Mouse (Mus musculus) gastrocnemius, postnatal 10 days (tissue): ENCODE results near the gene Rps29. TPM values are rescaled to one million over a fixed set of nuclear protein-coding genes. Genes with fewer than 3 reads are reported as not detected.
A peak's percentile ranks its signal among the peaks of the same experiment; 100 is the strongest.

Source experiments
- DNase-seq: peaks from one replicate; pipeline ENCODE4 v3.0.0; 2021; ENCODE audit warnings: mixed read lengths
- long read RNA-seq, 2 experiments: library from polyadenylated mRNA; stranded (forward); transcript quantifications; one replicate each; pipeline ENCODE4 v2.0.0; 2021
- total RNA-seq, 2 experiments: library from RNA; stranded (reverse); gene quantifications; 2 replicates each; pipeline ENCODE4 v1.2.3; 2021

Rps29 gene
- total RNA-seq = 1,000 to 10,000 TPM; 1,302 to 1,393 TPM
- long read RNA-seq, experiment 1, transcript Rps29-201 (3 exons, 390 nt) = major isoform, 200 of 201 reads
- long read RNA-seq, experiment 1, partial matches to known transcripts = 1 of 201 reads
- long read RNA-seq, experiment 1, other reads (novel, unspliced or antisense) = 0 of 201 reads
- long read RNA-seq, experiment 2, transcript Rps29-201 (3 exons, 390 nt) = major isoform, 180 of 184 reads
- long read RNA-seq, experiment 2, partial matches to known transcripts = 3 of 184 reads
- long read RNA-seq, experiment 2, other reads (novel, unspliced or antisense) = 1 of 184 reads

DNA sequence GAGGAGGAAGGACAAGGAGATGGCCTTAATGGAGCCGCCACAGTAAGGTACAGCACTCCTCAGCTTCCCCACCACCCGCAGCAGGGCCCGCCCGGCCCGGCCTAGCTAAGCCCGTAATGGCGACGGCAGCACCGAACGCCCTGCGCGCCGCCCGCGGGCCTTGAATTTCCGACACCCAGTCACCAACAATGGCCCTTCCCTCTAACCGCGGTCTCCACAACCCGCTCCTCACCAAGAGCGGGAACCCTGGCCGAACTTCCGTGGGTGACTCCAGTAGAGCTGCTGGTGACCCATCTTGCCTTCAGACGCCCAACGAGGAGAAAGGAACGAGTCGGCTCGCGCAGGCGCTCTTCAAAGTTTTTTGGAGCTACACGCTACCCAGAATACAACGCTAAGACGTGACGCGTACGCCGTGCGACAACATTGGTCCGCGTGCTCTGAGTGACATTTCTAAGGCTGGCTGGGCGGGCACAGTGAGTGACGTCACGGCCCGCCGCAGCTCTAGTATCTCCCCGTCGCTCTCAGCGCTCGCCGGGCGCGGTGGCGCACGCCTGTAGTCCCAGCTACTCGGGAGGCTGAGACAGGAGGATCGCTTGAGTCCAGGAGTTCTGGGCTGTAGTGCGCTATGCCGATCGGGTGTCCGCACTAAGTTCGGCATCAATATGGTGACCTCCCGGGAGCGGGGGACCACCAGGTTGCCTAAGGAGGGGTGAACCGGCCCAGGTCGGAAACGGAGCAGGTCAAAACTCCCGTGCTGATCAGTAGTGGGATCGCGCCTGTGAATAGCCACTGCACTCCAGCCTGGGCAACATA is at the start of gene Rps29:
Rps29 (minus strand) TSS at position 422 of the 813 bp plus-strand sequence.
- peak; percentile 93 for DNase-seq

DNA sequence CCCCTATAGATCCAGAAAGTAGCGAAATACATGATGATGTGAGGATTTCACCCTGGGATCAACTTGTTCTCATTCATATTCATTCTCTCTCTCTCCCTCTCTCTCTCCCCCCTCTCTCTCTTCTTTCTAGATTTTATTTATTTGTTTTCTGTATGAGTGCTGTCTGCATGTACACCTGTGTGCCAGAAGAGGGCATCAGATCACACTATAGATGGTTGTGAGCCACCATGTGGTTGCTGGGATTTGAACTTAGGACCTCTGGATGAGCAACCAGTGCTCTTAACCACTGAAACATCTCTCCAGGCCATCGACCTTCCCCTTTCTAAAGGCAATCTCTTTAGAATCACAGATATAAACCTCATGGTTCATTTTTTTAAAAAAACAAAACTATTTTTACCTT is 49.5 kb upstream of the Rps29 start:
- no peak for DNase-seq

DNA sequence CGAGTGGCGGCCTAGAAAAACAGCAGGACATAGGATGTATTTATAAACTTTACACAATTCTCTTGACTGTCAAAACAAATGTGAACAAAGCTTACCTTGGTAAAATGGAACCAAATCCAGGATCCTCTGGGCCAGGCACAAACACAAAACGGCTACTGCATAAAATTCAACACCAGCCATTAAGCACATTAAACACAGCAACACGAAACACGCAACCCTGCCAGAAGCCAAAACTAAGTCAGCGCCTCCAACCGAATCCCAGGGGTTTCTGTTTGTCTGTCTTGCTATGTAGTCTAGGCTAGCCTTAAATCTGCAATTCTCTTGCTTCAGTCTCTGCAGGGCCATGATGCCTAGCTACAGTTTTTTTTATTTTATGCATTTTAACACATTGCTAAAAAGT is 48.9 kb upstream of the Rps29 start:
- DNase-seq = no peak

DNA sequence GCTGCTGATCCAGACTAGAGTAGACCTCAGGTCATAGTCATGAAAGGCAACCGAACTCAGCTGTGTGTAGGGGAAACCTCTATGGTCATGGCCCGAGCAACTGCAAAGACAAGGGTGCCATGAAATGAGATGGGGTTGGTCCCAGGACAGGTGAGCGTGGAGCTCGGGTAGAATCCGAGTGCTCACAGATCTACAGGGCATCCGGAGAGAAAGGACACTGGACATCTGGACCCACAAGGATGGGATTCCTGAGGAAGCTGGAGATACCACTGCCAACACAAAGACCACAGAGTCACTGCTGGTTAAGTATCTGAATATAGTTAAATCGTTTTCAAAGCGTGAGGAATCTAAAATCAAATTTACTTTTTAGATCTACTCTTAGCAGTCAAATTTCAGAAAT is 48.4 kb upstream of the Rps29 start:
- DNase-seq = no peak

DNA sequence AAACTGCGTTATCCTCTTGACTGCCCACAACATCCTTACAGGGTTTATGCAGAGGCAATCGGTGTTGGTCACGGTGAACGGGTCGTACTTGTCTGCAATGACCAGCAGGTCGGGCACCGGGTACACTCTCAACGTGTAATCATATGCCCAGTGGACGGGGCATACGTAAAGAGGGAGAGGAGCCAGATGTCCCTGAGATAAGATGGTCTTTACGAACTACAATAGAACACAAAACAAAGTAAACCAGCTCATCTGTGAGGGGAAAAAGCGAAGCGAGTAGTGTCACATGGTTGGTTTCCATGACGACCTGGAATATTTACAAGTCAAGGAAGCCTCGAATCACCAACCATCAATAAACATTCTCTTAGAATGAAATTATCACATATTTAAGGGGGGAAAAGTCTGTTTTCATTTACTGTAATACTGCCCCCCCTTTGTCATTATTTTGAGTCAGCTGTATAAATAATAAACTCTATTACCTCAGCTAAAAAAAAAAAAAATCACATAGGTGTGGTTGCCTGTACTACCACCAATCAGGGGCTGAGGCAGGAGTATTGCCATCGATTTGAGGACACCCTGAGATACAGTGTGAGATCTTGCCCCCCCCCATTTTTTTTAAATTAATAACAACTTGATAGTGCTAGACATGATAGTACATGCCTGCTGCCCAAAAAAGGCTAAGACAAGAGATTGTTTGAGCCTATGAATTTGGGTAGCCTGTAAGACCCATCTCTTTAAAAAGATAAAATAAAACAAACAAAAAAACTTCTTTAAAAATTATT is 45.3 kb upstream of the Rps29 start, which contains the start of gene Gm49384:
Gm49384 (minus strand) TSS at position 216 of the 782 bp plus-strand sequence.
- no peak for DNase-seq

DNA sequence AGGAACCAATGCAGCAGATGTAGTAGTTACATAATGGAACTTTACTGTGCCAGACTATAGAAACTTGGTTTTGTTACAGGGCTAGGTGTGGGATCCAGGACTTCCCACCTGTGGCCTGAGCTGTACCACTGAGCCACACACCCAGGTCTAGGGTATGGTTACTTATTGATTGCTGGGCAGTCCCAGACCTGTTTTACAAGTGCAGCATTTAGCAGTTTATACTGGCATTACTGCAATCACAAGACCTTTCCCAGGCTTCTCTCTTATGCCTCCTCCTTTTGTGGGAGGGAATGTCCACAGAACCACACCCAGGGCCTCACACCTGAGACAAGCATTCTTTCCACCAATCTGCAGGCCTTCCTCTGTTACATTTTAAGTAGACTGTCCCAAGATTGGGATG is 40.0 kb upstream of the Rps29 start:
- no peak for DNase-seq

DNA sequence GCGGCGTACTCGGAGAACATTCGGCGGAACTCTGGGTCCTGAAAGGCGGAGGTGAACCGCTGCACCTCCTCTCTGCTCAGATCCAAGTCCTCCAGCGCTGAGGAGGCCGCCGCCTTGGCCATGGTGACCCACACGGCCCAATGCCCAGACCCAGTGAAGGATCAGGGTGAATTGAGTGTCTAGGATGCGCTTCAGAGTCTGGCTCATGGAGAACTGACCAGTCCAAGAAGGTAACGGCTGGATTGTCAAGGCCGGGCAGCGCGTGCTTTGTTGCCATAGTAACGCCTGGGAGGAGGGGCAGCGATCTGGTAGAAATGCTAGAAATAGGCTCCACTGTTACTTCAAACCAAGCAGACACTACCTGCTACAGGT is 39.2 kb upstream of the Rps29 start, which contains the start of gene Dnaaf2:
Dnaaf2 (minus strand) TSS at position 266 of the 372 bp plus-strand sequence.
- peak; percentile 61 for DNase-seq

DNA sequence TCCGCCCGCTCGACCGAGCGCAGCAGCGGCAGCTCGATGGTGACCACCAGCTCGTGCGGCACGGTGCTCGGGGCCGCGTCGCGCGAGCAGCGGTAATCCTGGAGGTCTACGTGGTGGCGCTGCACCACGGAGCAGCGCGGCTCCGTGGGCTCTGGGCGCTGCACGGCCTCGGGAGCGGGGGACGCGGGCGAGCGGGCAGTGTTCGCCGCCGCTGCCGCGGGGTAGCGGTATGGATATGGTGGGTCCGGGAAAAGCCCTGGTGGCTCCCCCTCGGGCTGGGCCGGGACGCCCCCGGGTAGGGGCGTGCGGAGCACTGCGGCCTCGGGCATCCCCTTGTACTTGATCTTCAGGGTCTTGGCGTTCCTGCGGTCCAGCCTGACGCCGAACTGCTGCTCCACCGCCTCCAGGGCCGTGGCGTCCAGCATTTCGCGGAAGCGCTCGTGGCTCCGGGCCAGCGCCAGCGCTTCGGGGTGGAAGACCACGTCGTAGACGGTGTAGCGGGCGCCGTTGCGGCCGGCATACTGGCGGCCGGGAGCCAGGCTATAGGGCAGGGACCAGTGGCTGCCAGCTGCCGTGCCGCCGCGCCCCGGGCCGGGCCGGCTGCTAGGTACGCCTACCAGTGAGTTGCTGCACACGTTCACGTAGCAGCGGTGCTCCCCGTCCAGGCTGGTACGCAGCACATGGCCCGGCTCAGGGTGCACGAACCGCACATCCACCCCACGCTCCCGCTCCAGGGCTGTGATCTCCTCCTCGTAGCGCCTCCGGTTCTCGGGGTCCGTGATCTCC is 38.6 kb upstream of the Rps29 start:
- DNase-seq = peak; percentile 72

DNA sequence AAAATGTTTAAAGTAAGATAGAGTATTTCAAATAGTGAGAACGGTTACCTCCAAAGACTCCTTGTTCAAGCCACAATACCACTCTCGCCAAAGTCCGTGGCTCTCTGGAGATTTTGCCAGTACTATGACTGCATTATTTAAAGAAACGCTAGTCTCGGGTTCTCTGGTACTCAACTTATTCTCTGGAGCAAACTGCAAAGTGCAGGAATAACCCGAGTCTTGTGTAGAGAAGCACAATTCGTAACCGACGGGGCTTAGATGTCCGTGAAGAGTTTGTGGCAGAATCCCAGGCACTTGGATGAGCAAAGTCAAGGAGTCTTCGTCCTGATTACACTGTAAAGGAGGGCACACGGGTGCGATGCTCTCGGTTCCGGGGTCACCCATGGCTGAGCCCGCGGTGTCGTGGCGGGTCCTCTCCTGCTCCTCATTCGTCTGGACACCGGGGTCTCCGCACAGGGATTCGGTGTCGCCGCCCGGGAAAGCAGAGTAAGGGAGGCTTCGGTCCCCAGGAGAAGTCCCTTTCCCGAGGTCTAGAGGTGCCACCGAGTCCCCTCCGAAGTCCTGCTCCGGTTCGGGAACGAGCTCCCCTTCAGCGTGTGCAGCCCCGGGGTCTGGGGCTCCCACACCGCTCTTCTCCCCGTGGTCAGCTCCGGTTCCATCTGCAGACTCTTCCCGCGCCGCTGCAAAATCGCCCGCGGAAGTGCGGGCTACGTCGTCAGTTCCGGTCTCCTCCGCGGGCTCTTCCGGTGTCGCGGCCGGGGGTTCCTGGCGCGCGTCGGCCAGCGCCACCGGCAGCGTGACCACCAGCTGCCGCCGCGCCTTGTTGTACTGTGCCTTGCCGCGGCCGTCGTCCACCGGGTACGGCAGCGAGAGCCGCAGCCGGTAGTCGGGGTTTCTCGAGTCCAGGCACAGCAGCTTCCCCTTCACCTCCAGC is 37.7 kb upstream of the Rps29 start, which contains the start of gene Gm49383:
Gm49383 (minus strand) TSS at position 661 of the 934 bp plus-strand sequence.
- DNase-seq = peak; percentile 67

DNA sequence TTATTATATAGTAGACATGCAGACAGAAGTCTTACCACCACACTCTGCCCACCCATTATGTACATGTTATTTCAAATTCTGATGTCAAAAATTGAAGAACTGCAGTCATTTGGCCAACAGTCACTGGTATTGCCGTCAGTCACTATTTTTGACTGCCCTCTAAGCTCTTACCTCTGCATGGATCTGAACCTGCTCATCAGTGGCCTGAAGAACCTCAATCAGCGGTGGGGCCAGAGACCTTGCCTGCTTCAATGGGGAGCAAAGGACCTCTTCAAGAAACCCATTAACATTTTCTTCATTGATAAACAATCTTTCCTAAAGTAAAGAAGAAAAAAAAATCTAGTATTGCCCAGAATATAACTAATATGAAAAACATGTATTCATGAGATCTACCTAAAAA is 33.7 kb upstream of the Rps29 start:
- no peak for DNase-seq

DNA sequence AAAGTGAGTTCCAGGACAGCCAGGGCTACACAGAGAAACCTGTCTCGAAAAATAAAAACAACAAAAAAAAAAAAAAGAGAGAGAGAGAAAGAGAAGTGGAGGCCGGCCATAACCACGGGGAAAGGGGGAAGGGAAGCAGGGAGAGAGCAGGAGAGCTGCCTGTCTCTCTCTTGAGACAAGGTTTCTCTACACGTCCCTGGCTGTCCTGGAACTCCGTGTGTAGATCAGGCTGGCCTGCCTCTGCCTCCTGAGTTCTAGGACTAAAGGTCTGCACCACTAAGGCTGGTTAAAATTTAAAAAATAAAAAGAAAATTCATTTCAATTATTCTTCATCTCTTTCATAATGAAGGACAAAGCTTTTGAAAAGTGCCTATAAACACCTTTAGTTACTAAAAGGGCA is 32.4 kb upstream of the Rps29 start:
- DNase-seq = no peak

DNA sequence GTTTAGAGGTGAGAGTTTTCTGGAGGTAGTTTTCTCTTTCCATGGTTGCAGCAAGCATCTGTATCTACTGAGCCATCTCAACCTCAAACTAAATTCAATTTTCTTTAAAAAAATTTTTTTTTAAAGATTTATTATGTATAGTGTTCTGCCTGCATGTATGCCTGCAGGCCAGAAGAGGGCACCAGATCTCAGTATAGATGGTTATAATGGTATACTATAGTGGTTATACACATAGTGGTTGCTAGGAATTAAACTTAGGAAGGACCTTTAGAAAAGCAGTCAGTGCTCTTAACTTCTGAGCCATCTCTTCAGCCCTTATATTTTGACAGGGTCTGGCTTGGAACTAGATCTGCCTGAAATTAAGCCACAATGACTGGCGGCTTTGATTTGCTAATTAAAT is 31.5 kb upstream of the Rps29 start:
- DNase-seq = no peak

DNA sequence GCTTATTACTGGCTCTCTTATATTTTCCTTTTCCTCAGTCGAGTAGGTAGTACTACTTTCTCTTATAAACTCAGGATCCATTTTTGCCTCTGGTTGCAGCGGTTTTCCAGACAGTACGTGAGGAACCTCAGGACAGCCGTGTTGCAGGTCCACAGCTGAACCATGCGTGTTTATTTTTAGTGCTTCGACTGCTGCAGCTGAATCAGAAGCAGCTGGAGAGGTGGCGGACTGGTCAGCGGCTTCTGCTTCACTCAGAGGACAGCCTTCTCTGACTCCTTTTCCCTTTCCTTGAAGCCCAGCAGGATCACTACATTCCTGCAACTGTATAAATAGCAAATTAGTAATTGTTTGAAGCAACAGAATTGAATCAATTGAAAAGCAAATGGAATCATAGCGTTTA is 31.1 kb upstream of the Rps29 start:
- no peak for DNase-seq

DNA sequence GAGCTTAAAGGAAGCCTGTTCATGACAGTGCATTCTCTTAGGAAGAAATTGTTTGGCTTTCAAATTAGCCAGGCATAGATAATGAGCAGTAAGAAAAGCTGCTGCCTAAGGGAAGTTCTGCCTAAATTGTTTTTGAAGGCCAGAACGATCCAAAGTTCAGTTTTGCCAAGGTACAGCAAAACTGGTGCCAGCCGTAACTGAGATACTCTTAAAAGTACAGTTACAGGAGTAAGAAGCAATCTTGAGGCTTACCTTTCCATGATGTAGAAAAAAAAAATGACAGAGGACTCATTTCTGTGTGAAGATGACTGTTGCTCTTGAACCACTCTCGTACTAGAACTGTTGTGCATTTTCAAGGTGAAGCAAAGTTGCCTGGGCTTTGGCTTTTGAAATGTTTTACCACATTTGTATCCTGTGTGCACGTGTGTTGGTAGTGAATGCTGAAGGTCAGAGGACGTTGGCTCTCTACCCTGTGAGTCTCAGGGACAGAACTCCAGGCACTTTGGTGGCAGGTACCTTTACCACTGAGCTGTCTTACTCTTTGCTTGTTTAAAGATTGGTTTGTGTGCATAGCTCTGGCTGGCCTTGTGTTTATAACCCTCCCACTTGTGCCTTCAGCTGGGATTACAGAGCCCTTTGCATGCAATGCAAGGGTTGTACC is 28.0 kb upstream of the Rps29 start:
- no peak for DNase-seq

DNA sequence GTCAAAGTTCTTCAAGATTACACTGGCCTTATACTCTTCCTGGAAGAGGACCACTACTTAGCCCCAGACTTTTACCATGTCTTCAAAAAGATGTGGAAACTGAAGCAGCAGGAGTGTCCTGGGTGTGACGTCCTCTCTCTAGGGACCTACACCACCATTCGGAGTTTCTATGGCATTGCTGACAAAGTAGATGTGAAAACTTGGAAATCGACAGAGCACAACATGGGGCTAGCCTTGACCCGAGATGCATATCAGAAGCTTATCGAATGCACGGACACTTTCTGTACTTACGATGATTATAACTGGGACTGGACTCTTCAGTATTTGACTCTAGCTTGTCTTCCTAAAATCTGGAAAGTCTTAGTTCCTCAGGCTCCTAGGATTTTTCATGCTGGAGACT is 26.4 kb upstream of the Rps29 start:
- DNase-seq = no peak

DNA sequence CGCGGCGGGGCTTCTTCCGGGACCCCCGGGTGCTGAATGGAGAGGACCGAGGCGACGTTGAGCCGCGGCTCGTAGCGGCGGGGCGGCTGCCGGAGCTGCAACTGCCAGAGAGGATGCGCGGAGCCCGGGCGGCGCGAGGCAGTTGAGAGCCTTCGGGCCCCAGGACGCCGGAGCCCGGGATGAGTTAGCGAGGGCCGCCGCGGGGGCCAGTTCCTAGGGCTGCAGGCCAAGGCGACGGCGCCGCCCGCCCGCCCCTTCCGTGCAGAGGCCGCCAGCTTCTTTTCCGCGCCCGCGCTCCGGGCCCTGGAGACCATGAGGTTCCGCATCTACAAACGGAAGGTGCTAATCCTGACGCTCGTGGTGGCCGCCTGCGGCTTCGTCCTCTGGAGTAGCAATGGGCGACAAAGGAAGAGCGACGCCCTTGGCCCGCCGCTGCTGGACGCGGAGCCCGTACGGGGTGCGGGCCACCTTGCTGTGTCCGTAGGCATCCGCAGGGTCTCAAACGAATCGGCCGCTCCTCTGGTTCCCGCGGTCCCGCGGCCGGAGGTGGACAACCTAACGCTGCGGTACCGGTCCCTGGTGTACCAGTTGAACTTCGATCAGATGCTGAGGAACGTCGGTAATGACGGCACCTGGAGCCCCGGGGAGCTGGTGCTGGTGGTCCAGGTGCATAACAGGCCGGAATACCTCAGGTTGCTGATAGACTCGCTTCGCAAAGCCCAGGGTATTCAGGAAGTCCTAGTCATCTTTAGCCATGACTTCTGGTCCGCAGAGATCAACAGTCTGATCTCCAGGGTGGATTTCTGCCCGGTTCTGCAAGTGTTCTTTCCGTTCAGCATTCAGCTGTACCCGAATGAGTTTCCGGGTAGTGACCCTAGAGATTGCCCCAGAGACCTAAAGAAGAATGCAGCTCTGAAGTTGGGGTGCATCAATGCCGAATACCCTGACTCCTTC is 25.6 kb upstream of the Rps29 start:
- DNase-seq = peak; percentile 66

DNA sequence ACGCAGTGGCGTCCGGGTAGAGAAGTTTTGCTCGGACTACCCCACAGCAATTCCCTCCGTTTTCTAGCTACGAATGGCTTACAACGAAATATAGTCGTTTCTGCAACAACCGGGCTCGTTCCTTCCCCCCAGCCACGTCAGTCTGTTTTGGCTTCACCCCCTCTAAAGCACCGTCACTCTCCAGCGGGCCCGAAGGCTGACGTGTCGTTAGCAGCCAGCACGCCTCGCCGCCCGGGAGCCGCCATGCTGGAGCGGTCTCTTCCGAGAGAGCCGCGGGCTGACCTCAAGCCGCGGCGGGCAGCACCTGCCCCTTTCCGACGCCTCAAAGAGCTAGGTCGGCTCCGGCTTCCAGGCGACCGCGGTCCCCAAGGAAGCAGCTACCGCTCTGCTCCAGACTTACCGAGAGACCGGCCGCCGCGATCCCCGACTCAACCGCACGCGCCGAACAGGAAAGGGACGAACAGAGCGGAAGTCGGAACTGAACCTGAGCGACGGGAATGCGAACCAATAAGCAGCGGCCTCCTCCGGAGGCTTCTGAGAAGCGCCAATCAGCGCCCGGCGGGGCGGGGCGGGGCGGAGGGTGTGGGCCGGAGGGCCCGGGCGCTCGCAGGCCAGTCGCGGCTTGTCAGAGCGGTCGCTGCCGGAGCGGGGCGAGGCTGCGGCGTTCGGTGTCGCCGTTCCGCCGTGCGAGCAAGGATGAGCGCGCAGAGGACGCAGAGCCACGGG is 24.8 kb upstream of the Rps29 start, which contains the start of the genes Rpl36al and Mgat2:
Rpl36al (minus strand) TSS at position 501 of the 726 bp plus-strand sequence.
Mgat2 (plus strand) TSS at position 575 of the 726 bp plus-strand sequence.
- DNase-seq = peak; percentile 99

DNA sequence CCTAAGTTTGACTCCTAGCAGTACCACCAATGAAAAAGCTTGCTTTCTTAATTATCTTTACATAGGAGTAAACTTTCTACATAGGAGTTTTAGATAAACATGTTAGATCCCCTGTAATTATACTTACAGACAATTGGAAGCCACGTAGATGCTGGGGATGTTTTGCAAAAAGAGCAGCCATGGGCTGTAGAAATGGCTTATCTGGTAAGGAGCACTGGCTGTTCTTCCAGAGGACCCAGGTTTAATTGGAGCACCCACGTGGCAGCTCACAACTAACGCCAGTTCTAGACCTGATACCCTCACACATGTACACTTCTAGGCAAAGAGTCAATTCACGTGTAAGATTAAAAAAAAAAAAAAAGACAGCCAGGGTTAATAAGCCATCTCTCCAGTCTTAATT is 22.8 kb upstream of the Rps29 start:
- no peak for DNase-seq
